Mouse (Mus musculus): ENCODE results near the gene Zbtb20. TPM values are rescaled to one million over a fixed set of nuclear protein-coding genes. Genes with fewer than 3 reads are reported as not detected.

The Zbtb20 gene
- total and polyA plus RNA-seq, 3 experiments: 52.1 to 128 (median 113) TPM

GRCm38 (mm10) chr16:43602573-43602972 is 726.9 kb downstream of the Zbtb20 start:
- no peak for DNase-seq

DNA sequence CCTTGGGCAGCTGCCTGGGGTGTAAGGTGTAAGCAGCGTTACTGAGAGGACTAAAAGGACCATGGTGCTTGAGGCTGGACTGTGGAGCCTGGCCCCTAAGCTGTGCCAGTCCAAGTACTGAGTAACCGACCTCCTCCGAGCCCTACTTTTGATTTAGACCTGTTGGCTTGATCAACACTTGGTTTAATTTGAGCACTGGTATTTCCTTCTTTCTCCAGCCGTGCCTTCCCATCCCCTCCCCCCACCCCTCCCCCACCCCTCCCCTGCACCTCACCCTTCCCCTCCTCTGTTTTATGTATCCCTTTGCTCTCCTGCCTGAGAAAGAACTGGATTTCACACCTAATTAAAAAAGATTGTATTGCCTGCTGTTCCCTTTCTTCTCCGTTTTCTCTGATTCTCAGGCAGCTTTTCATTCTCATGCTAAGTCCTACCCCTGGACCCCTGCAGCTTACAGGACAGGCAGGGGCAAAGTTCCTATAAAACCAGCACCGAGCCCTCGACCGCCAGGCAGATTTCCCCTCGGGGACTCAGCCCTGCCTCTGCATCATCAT is 728.0 kb downstream of the Zbtb20 start:
- DNase-seq: no peak

- DNase-seq: no peak
Observed at GRCm38 (mm10) chr16:43604399-43605013, 728.8 kb downstream of the Zbtb20 start.

- DNase-seq: no peak
Observed at GRCm38 (mm10) chr16:43607086-43607485, 731.4 kb downstream of the Zbtb20 start.

DNA sequence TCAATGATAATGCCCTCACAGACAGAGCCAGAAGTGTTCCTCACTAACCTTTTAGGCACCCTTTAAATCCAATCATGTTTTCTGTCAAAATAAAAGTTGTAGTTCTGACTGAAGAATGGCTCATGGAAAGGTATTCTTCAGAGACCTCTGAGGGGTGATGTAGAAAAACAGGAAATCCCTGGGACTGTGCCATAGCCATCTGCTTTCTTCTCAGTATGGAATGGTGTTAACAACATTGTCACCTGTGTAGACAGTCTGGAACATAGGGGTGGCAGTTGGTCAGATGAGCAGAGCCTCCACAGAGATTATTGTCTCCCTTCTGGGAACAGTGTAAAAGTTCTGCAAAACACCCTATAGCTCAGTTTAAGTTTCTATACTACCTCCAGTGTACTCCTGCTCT is 732.4 kb downstream of the Zbtb20 start:
- DNase-seq: no peak

DNA sequence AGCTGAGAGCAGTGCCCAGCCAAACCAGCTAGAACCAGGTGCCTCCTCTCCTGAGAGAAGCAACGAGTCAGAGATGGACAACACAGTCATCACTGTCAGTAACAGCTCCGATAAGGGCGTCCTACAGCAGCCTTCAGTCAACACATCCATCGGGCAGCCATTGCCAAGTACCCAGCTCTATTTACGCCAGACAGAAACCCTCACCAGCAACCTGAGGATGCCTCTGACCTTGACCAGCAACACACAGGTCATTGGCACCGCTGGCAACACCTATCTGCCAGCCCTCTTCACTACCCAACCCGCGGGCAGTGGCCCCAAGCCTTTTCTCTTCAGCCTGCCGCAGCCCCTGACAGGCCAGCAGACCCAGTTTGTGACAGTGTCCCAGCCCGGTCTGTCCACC is 734.7 kb downstream of the Zbtb20 start:
- no peak for DNase-seq

GRCm38 (mm10) chr16:43616348-43616747 is 740.7 kb downstream of the Zbtb20 start:
- no peak for DNase-seq

GRCm38 (mm10) chr16:43617346-43617745 is 741.7 kb downstream of the Zbtb20 start:
- no peak for DNase-seq

GRCm38 (mm10) chr16:43618286-43618685 is 742.6 kb downstream of the Zbtb20 start:
- DNase-seq: no peak

- DNase-seq: no peak
Observed at GRCm38 (mm10) chr16:43619277-43619676, 743.6 kb downstream of the Zbtb20 start.

DNA sequence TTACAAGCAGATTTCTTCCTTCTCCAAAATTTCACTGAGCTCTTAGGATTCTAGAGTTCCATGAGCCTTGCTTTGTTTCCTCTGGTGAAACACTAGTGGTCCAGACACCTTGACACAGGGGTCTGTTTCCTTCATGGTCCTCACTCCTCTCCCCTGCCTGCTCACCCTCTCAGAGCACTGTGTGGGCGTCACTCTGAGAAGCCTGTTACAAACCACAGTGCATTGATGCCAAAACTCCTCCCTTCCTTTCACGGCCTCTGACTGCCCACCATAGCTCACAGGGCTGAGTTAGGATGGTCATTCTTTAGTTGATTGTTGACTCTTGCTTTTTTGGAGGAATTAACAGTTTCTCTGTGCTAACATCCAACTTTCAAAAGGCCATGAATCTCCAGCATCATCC is 744.7 kb downstream of the Zbtb20 start:
- DNase-seq: no peak

GRCm38 (mm10) chr16:43623315-43624000 is 747.8 kb downstream of the Zbtb20 start:
- DNase-seq: no peak

DNA sequence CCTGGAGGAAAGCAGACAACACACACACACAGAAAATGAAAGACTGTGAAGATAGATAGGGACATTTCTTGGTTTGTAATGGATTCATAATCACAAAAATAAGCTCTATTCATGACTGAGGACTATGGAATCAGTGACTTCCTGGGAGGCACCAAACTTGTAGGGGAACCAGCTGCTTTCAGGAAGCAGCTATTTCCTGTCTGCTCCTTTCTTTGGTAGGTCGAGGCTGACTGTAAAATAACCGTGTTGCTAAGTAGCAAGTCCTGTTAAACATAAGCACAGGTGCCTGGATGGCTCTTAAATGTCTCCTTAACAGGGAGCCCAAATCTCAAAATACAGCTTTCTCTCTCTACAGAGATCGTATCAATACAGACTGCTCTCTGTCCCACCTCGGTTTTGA is 749.2 kb downstream of the Zbtb20 start:
- DNase-seq: no peak

DNA sequence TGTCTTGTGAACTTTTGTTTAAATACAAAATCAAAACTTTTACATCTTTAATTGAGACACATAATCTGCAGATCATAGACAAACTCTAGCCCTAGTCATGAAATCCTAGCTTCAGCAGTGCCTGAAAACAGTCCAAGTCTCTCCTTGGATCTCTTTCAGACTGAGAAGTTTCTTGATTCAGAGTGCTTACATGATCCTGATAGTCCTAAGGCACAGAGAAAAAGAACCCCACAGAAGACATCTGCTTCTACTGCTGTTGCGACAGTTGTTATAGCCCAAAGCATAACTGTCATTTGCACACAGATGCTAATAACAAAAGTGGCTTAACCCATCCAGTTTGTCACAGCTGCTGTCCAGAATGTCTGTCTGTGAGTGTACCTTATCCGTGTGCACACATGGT is 749.6 kb downstream of the Zbtb20 start:
- no peak for DNase-seq

DNA sequence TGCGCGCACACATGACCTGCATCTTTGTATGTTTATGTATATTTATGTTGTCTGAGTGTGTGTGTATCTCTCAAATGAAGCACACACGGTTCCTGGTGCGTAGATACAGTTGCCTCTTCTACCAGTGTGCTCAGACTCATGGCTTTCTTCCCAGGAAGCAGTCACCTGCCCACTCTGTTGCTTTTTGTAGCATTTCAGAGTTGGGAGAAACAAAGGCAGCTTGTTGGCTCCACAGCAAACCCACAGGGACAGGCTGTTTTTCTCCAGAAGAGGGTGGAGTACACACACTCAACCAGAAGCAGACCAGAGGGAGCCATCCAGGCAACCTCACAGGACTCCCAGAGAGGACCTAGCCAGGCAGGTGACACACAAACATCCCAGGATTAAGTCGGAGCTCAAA is 750.3 kb downstream of the Zbtb20 start:
- DNase-seq: no peak

- no peak for DNase-seq
Observed at GRCm38 (mm10) chr16:43628662-43629061, 753.0 kb downstream of the Zbtb20 start.

DNA sequence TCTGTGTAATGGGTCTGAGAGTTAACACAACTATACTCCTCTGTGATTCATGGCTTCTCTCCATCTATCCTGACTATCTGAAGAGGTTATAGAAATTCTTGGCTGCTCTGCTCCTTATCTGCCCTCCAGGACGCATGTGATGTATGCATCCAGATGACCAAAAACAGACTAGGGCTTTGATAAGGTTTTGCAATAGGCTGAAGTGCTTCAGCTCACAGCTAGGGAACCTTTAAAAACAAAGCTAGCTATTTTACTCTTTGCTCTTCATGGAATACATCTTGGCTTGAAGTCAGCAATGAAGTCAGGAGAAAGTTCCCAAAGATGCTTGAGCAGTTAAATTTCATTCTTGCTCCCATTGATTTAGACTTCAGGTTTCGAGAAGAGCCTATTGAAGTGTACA is 756.1 kb downstream of the Zbtb20 start:
- DNase-seq: no peak

DNA sequence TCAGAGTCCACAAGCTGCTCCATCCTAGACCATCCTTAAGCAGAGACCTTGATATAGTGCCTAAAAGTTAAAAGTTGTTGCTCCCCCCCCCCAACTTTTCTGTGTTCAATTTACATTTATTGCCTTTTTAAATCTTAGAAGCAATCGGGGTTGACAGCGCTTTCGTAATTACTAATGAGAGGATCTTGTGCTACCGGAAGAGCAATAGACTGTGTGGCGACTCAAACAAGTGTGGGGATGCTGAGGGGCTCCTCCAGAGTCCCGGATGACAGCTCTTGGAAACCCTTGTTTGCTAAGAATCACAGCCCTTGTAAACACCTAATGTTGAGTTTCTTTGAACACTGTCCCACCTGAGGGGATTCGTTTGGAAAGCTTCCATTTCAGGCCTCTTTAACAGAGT is 758.4 kb downstream of the Zbtb20 start:
- no peak for DNase-seq

DNA sequence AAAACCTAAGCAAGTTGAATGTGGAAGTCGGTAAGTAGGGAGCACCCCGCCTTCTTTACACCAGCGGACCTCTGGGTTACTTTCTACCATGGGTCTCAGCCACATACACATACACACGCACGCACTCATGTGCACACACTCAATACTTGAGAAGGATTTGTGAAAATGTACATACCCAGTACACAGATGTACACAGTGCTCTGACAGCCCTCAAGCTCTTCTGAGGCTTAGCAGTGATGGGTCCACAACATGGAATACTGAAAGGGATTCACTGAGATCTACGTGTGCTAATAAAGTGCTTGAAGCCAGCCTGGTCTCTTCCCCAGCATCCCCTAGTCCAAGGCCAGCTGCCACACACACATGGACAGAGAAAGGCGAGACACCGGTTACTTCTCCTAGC is 761.6 kb downstream of the Zbtb20 start:
- no peak for DNase-seq

DNA sequence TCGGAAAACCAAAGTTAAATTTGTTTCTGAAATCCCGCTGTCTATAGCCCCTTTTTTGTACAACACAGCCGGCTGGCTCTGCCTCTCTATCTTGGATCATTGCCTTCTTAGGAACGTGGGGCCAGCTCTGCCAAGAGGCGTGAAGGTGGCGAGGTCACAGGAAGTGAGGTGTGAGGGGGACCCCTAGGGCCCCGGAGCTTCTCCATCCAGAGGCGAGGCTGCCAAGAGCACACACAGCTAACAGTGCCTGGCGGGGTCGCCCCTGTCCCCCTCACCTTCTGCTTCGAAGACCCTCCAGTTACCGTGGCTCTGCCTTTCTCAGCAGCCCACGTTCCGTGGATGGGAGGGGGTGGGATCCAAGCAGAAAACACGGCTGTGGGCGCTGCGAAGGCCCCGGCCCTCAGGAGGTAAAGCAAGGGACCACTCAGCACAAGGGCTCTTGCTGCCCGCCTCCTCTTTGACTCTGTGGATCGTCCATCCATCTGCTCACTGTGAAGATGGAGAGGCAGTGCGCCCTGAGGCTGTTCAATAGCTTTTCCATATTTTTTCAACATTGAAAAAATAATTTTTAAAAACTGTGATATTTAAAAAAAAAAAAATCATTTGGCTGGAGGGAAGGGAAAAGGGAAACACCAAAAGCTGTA is 762.8 kb downstream of the Zbtb20 start:
- no peak for DNase-seq

DNA sequence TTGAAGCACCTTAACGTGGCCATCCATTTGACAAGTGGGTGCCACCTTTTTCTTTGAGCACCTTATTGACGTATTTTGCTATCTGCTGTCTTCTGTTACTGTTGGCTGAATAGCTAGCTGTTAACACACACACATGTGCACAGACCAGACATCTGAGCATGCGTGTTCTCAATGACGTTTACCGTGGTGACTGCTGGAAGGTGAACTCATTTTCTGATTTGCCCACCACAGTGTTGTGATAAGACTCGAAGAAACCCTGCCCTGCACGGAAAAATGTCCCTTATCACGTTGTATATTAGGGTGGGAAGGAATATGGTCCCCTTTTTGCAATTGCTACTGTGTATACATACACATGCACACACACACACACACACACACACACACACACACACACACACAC is 765.5 kb downstream of the Zbtb20 start:
- no peak for DNase-seq

GRCm38 (mm10) chr16:43645879-43646278 is 770.2 kb downstream of the Zbtb20 start:
- no peak for DNase-seq

GRCm38 (mm10) chr16:43646943-43647342 is 771.3 kb downstream of the Zbtb20 start:
- no peak for DNase-seq

Data from adrenal gland, adult 2 months (tissue).